ENCODE assay signal across 18 mouse cellular contexts in the genomic region with DNA sequence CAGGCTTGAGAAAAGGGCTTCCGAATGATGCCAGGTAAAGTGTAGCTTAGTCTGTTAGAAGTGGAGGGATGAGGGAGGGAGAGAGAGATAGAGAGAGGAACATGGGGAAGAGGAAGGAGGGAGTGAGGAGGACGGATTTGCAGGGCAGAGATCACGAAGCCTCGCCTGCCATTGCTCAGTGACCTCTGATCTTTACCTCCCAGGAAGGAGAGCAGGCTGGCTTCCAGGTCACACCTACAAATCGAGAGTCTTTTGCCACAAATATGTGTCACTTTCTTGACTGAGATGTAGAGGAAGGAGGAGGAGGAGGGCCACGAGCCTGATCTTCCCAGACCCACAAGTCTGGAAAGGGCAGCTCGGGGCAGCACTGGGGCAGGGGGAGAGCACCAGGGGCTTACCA. TPM values are rescaled to one million over a fixed set of nuclear protein-coding genes. Genes with fewer than 3 reads are reported as not detected.
"Had no signal": no experiment of that assay in that cellular context is flagged by ENCODE, and none has a peak within 500 bp of the region (broad histone marks: within the 10 kb centered on the region; RNA-seq: fewer than 3 reads in every experiment).

No protein-coding gene starts in this region.

- H3K27me3 ChIP-seq: hindbrain, embryonic 15.5 days; limb, embryonic 12.5 days; liver, embryonic 15.5 days; midbrain, embryonic 15.5 days; neural tube, embryonic 12.5 days had no signal

- H3K36me3 ChIP-seq: liver, embryonic 15.5 days had no signal

- ATAC-seq: intestine, embryonic 16.5 days; lung, postnatal 0 days; midbrain, embryonic 15.5 days had no signal

- H3K27ac ChIP-seq: hindbrain, embryonic 15.5 days; limb, embryonic 12.5 days; liver, embryonic 15.5 days; midbrain, embryonic 15.5 days; neural tube, embryonic 12.5 days had no signal

- DNase-seq: layer of hippocampus, adult 9-11 months; layer of hippocampus, postnatal 36 days; liver; lung, adult 2 months; lung, postnatal 4 days; spleen, adult 18-20 months; thymus, adult 2 months; thymus, postnatal 25 days had no signal

- H3K9me3 ChIP-seq: hindbrain, embryonic 15.5 days; limb, embryonic 12.5 days; liver, embryonic 15.5 days; midbrain, embryonic 15.5 days; neural tube, embryonic 12.5 days had no signal

- H3K9ac ChIP-seq: hindbrain, embryonic 15.5 days; limb, embryonic 12.5 days; liver, embryonic 15.5 days; midbrain, embryonic 15.5 days; neural tube, embryonic 12.5 days had no signal

- H3K4me2 ChIP-seq: hindbrain, embryonic 15.5 days; limb, embryonic 12.5 days; liver, embryonic 15.5 days; midbrain, embryonic 11.5 days; midbrain, embryonic 15.5 days; neural tube, embryonic 12.5 days had no signal

- H3K4me3 ChIP-seq: hindbrain, embryonic 15.5 days; limb, embryonic 12.5 days; liver, embryonic 15.5 days; midbrain, embryonic 15.5 days; neural tube, embryonic 12.5 days had no signal

RNA-seq across cellular contexts. Expression of a gene that starts 36.3 kb away (rescaled TPM):
- total RNA-seq: monocyte, adult 5-6 weeks; neutrophil, adult 5-6 weeks had no signal
